Mouse (Mus musculus) hindbrain, embryonic 11.5 days (tissue): Measurements from ENCODE around the gene Cfb. TPM values are rescaled to one million over a fixed set of nuclear protein-coding genes. Genes with fewer than 3 reads are reported as not detected.

Experiments used
- ATAC-seq: fragments of 200-750 bp; cut with Nextera tagmentation; 2 replicates; pipeline ENCODE4 v1.8.0; 2017; ENCODE audit warnings: mild to moderate bottlenecking, moderate TSS enrichment, moderate library complexity; ENCODE audit not compliant: low FRiP score
- DNase-seq: peaks from one replicate; pipeline ENCODE4 v3.0.0-alpha.2; 2015; ENCODE audit warnings: low spot score
- H3K27ac ChIP-seq: fragments of 300-500 bp; sonication (generic); 2 replicates; pipeline ENCODE4 v1.5.1; 2014; ENCODE audit warnings: mild to moderate bottlenecking, low read depth, low read length
- H3K27me3 ChIP-seq: fragments of 300-500 bp; sonication (generic); 2 replicates; pipeline ENCODE4 v1.6.1; 2014; ENCODE audit warnings: mild to moderate bottlenecking, low read length, moderate library complexity, mixed read lengths; ENCODE audit not compliant: control insufficient read depth, insufficient read depth
- H3K36me3 ChIP-seq: fragments of 300-500 bp; sonication (generic); 2 replicates; pipeline ENCODE4 v1.6.1; 2014; ENCODE audit warnings: mild to moderate bottlenecking, low read length, moderate library complexity, mixed read lengths; ENCODE audit not compliant: control insufficient read depth, insufficient read depth
- H3K4me1 ChIP-seq: fragments of 300-500 bp; sonication (generic); replicated peaks from 2 replicates; pipeline ENCODE4 v1.6.1; 2014; ENCODE audit warnings: low read length, mixed read lengths; ENCODE audit not compliant: control insufficient read depth, insufficient read depth
- H3K4me2 ChIP-seq: fragments of 300-500 bp; sonication (generic); replicated peaks from 2 replicates; pipeline ENCODE4 v1.6.1; 2014; ENCODE audit warnings: mild to moderate bottlenecking, low read depth, low read length
- H3K4me3 ChIP-seq: fragments of 300-500 bp; sonication (generic); 2 replicates; pipeline ENCODE4 v1.5.1; 2014; ENCODE audit warnings: low read depth, low read length
- H3K9ac ChIP-seq: fragments of 300-500 bp; sonication (generic); 2 replicates; pipeline ENCODE4 v1.6.1; 2014; ENCODE audit warnings: low read depth, low read length
- H3K9me3 ChIP-seq: fragments of 300-500 bp; sonication (generic); 2 replicates; pipeline ENCODE4 v1.6.1; 2016; ENCODE audit warnings: low read length; ENCODE audit not compliant: control insufficient read depth
- WGBS: fragments of 180-500 bp; shearing (Covaris S2); extraction: QIAGEN DNeasy Blood & Tissue Kit; methylation state at CpG from one replicate; pipeline ENCODE4 v1.1.7; 2014; 5-methylcytosine and 5-hydroxymethylcytosine counted together
- polyA plus RNA-seq: library from polyadenylated mRNA; unstranded; fragments of >200 nt; fragmentation: Nextera tagmentation; extraction: Ambion mirVana; gene quantifications from 2 replicates; pipeline ENCODE4 v1.2.1, GENCODE M21; 2014

The Cfb gene
- polyA plus RNA-seq, 1 experiment from 2014 or later, result 2.1 TPM

- peak overlapping the region; percentile 78 for H3K4me3 ChIP-seq
- peaks cover 10% of the 10 kb centered on the region for H3K4me1 ChIP-seq
- WGBS, result 2% methylated on average over 10 of the region's 47 CpGs
- H3K9ac ChIP-seq, result peak overlapping the region; percentile 89
- no peaks in the 10 kb centered on the region for H3K9me3 ChIP-seq
- ATAC-seq (peak; percentile 15), DNase-seq (peak; percentile 75)
- H3K27me3 ChIP-seq, result no peaks in the 10 kb centered on the region
- peak overlapping the region; percentile 97 for H3K27ac ChIP-seq
- peaks cover 9% of the 10 kb centered on the region for H3K36me3 ChIP-seq
- H3K4me2 ChIP-seq, result peak overlapping the region; percentile 93
These were observed 36.4 kb upstream of the Cfb start for GRCm38 (mm10) chr17:34898706-34899052.

GRCm38 (mm10) chr17:34898160-34898586, 35.9 kb upstream of the Cfb start, which contains the start of the genes C2 and Ehmt2:
C2 (minus strand) TSS chr17:34898265.
Ehmt2 (plus strand) TSS chr17:34898469.
- ATAC-seq, result peak; percentile 18
- 1% methylated on average over 17 of the region's 44 CpGs for WGBS
- peak within 1 kb of the TSS; percentile 93 for H3K4me2 ChIP-seq
- DNase-seq, result peak; percentile 89
- H3K4me3 ChIP-seq, result peak within 1 kb of the TSS; percentile 78
- peaks cover 9% of the 10 kb centered on the region for H3K36me3 ChIP-seq
- H3K9ac ChIP-seq, result peak within 1 kb of the TSS; percentile 89
- peak within 1 kb of the TSS; percentile 97 for H3K27ac ChIP-seq
- H3K9me3 ChIP-seq, result no peaks in the 10 kb centered on the region
- no peaks in the 10 kb centered on the region for H3K27me3 ChIP-seq
- peaks cover 10% of the 10 kb centered on the region for H3K4me1 ChIP-seq

DNA sequence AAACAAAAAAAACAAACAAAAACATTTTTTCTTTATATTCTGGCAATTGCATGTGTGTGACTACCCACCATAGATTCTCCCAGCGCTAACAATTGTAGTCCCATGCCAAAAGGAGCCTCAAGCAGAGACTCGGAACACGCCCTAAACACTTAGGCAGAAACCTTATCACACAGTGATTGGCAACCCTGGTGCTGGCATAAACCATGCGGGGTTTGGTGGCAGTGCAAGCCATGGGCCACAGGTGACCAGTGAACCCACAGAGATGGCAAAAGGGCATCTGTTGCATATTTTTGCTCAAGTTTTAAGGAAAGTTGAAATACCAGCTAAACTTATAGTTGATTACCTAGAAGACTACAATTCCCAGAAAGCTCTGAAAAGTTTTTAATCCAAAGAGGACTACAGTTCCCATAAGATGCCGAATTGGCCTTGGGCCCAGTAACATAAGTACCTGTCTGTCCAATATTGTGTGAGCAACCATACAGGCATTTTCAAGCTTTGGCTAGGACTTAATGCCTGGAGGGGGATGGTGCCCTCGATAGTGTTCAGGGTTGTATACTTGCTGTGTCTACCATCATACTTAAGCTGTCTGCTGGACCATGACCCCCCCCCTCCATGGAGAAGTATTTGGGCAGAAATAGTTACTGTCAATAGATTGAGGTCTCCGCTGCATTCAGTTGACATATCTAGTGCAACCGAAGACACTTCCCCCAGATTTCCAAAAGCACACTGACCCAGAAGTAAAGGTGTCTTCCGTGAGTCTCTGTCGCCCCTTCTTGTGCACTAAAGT, 35.2 kb upstream of the Cfb start:
- Histone ChIP-seq H3K36me3 (peaks cover 9% of the 10 kb centered on the region), H3K4me2 (peak overlapping the region; percentile 93), H3K27me3 (no peaks in the 10 kb centered on the region), H3K27ac (peak overlapping the region; percentile 97), H3K9me3 (no peaks in the 10 kb centered on the region), H3K9ac (peak overlapping the region; percentile 89), H3K4me1 (peaks cover 10% of the 10 kb centered on the region), H3K4me3 (peak overlapping the region; percentile 78)
- WGBS, result 22% methylated on average over 10 of the region's 10 CpGs
- DNase-seq, result no peak
- no peak for ATAC-seq

GRCm38 (mm10) chr17:34896366-34896765, 34.0 kb upstream of the Cfb start:
- 88% methylated on average over 16 of the region's 17 CpGs for WGBS
- H3K27me3 ChIP-seq, result no peaks in the 10 kb centered on the region
- no peaks in the 10 kb centered on the region for H3K9me3 ChIP-seq
- H3K9ac ChIP-seq, result no peak overlapping the region
- DNase-seq, result no peak
- H3K27ac ChIP-seq, result no peak overlapping the region
- ATAC-seq, result no peak
- peaks cover 10% of the 10 kb centered on the region for H3K4me1 ChIP-seq
- peaks cover 8% of the 10 kb centered on the region for H3K36me3 ChIP-seq
- 0 out of 2 replicates have a peak overlapping the region, but pooled peaks have one; percentile 71 for H3K4me3 ChIP-seq
- H3K4me2 ChIP-seq, result peak overlapping the region; percentile 11; the same call in 1 of the 2 replicates

DNA sequence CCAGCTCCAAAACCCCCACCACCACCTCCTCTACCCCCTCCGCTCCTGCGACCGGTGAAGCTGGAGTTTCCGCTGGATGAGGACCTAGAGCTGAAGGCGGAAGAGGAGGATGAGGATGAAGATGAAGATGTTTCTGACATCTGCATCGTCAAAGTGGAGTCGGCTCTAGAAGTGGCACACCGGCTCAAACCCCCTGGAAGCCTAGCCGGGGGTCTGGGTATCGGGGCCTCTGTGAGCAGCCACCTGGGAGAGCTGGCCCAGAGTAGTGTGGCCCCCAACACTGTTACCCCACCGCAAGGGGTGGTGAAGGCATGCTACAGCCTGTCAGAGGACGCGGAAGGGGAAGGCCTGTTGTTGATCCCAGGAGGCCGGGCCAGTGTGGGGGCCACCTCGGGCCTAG, 33.4 kb upstream of the Cfb start:
- H3K9me3 ChIP-seq, result no peaks in the 10 kb centered on the region
- peaks cover 10% of the 10 kb centered on the region for H3K4me1 ChIP-seq
- H3K4me3 ChIP-seq, result peak overlapping the region; percentile 71
- H3K27me3 ChIP-seq, result no peaks in the 10 kb centered on the region
- DNase-seq, result no peak
- ATAC-seq, result no peak
- peak overlapping the region; percentile 84 for H3K9ac ChIP-seq
- peak overlapping the region; percentile 91 for H3K4me2 ChIP-seq
- H3K27ac ChIP-seq, result no peak overlapping the region
- WGBS, result 94% methylated on average over 15 of the region's 15 CpGs
- peaks cover 6% of the 10 kb centered on the region for H3K36me3 ChIP-seq

DNA sequence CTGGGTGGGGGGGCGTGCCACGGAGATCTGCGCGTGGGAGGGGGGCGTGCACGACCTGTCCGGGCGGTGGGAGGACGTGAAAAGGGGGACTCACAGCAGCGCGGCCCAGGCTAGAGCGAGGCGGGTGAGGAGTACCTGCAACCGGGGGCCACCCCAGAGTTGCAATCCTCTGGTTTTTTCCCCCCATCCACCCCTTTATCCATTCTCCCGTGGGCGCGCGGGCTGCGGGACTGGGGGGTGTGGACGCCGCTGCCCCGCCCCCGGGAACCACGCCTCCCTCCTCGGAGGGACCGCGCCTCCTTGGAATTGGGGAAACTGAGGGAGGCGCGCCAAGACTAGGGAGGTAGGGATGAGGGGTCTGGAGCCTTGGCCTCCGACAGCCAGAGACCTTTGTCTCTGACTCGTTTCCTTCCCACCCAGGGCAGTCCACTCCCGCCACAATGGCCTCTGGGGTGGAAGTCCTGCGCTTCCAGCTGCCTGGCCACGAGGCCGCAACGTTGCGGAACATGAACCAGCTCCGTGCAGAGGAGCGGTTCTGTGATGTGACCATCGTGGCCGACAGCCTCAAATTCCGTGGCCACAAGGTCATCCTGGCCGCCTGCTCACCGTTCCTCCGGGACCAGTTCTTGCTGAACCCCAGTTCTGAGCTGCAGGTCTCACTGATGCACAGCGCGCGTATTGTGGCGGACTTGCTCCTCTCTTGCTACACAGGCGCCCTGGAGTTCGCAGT, 32.6 kb upstream of the Cfb start:
- Histone ChIP-seq H3K27me3 (no peaks in the 10 kb centered on the region), H3K27ac (peak overlapping the region; percentile 87), H3K9ac (peak overlapping the region; percentile 84), H3K9me3 (no peaks in the 10 kb centered on the region), H3K4me1 (peaks cover 10% of the 10 kb centered on the region), H3K4me2 (peak overlapping the region; percentile 91), H3K36me3 (peaks cover 6% of the 10 kb centered on the region), H3K4me3 (peak overlapping the region; percentile 71)
- ATAC-seq (peak; percentile 21), DNase-seq (peak; percentile 53)
- 9% methylated on average over 43 of the region's 51 CpGs for WGBS

DNA sequence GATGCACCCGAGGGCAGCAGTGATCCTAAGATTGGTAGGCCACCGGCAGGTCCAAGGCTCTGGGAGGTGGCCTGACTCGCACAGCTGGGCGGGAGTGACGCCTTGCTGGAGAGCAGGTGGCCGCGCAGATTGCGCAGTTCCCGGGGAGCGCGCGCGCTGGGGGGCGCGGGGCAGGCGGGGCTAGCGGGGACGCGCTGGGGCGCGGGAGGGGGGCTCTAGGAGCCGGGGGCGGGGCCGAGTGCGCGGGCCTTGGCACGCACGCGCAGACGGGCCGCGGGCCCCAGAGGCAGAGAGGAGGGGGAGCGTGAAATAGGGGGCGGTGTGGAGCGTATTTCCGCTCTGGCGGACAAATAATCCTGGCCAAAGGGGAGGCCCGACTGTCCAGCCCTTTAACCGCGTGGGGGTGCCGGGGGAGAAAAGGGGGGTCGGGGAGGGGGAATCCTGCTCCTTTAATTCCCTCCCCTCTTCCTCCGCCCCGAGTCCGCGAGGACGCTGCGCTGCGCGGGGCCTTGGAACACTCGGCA, 31.8 kb upstream of the Cfb start:
- H3K4me2 ChIP-seq, result peak overlapping the region; percentile 91
- peak overlapping the region; percentile 71 for H3K4me3 ChIP-seq
- peaks cover 6% of the 10 kb centered on the region for H3K36me3 ChIP-seq
- peak; percentile 98 for DNase-seq
- no peaks in the 10 kb centered on the region for H3K27me3 ChIP-seq
- H3K4me1 ChIP-seq, result peaks cover 10% of the 10 kb centered on the region
- peak overlapping the region; percentile 87 for H3K27ac ChIP-seq
- H3K9me3 ChIP-seq, result no peaks in the 10 kb centered on the region
- WGBS, result 0% methylated on average over 18 of the region's 51 CpGs
- peak overlapping the region; percentile 84 for H3K9ac ChIP-seq
- peak; percentile 90 for ATAC-seq

- Histone ChIP-seq H3K36me3 (peaks cover 6% of the 10 kb centered on the region), H3K9me3 (no peaks in the 10 kb centered on the region), H3K27ac (peak overlapping the region; percentile 87), H3K4me2 (no peak overlapping the region; the same call in 1 of the 2 replicates), H3K27me3 (no peaks in the 10 kb centered on the region), H3K9ac (peak overlapping the region; percentile 63), H3K4me1 (peaks cover 10% of the 10 kb centered on the region), H3K4me3 (peak overlapping the region; percentile 71; the same call in 1 of the 2 replicates)
- 77% methylated on average over 12 of the region's 12 CpGs for WGBS
- no peak for DNase-seq
- ATAC-seq, result no peak
These were observed 30.9 kb upstream of the Cfb start for GRCm38 (mm10) chr17:34893072-34893824.
